24 mouse cellular contexts compared by ENCODE assay signal in the genomic region with DNA sequence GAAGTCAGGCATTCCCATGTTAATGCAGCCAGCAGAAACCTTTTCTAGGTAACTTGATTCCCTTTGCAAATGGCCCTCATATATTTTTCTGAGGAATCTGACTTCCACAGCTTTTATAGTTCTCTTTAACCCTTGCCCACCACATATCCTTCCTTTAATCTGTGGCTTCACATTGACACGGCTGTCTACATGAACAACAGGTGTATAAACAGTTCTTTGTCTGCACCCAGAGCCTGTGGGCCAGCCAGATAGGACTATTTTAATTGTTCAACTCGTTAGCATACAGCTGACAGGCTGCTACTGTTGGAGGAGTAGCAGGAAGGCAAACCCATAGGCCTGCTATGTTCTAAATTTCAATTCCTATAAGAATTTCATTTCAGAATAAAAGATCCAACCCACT.
DNase-seq lines count a peak whose midpoint lies in the region; ATAC-seq and TF ChIP-seq lines count a peak whose summit lies in the region.
"Had no signal": no experiment of that assay in that cellular context is flagged by ENCODE, and none has a peak within 500 bp of the region (broad histone marks: within the 10 kb centered on the region; RNA-seq: fewer than 3 reads in every experiment).

No protein-coding gene starts in this region.

- no peak overlapping the region for H3K4me3 ChIP-seq in hindbrain, embryonic 10.5 days
- H3K4me3 ChIP-seq in hindbrain, embryonic 16.5 days (ENCODE audit: low read length): no peak overlapping the region
- H3K4me3 ChIP-seq in midbrain, embryonic 10.5 days: no peak overlapping the region
- H3K4me3 ChIP-seq in midbrain, embryonic 15.5 days: no peak overlapping the region
- H3K4me3 ChIP-seq in limb, embryonic 14.5 days (replicated peaks; ENCODE audit: low read length): no peak overlapping the region
- H3K4me3 ChIP-seq: embryonic facial prominence, embryonic 15.5 days; forebrain, embryonic 10.5 days; heart, embryonic 13.5 days; layer of hippocampus, adult 2 months; liver, embryonic 12.5 days; lung, embryonic 15.5 days had no signal

- peaks cover 81% of the 10 kb centered on the region for H3K36me3 ChIP-seq in hindbrain, embryonic 10.5 days
- H3K36me3 ChIP-seq in hindbrain, embryonic 16.5 days (ENCODE audit: control insufficient read depth, insufficient read depth, low read length): peaks cover 10% of the 10 kb centered on the region; the same call in 1 of the 2 replicates
- peaks cover 84% of the 10 kb centered on the region for H3K36me3 ChIP-seq in midbrain, embryonic 10.5 days
- no peaks in the 10 kb centered on the region for H3K36me3 ChIP-seq in midbrain, embryonic 15.5 days (replicated peaks)
- peaks cover 42% of the 10 kb centered on the region for H3K36me3 ChIP-seq in limb, embryonic 14.5 days (ENCODE audit: control insufficient read depth, insufficient read depth, low read length)

- H3K9me3 ChIP-seq in hindbrain, embryonic 10.5 days: no peaks in the 10 kb centered on the region
- H3K9me3 ChIP-seq in hindbrain, embryonic 16.5 days (ENCODE audit: control insufficient read depth, low read length): no peaks in the 10 kb centered on the region
- H3K9me3 ChIP-seq in midbrain, embryonic 10.5 days (replicated peaks): no peaks in the 10 kb centered on the region
- no peaks in the 10 kb centered on the region for H3K9me3 ChIP-seq in midbrain, embryonic 15.5 days
- no peaks in the 10 kb centered on the region for H3K9me3 ChIP-seq in limb, embryonic 14.5 days (ENCODE audit: control insufficient read depth, low read length)
- H3K9me3 ChIP-seq: embryonic facial prominence, embryonic 15.5 days; forebrain, embryonic 10.5 days; heart, embryonic 13.5 days; liver, embryonic 12.5 days; lung, embryonic 15.5 days had no signal

- no peak for TF ChIP-seq POLR2A in limb, embryonic 14.5 days (IDR thresholded peaks at IDR 0.05; ENCODE audit: borderline replicate concordance, extremely low read depth, insufficient read depth, insufficient read length)

- no peak overlapping the region for H3K4me2 ChIP-seq in hindbrain, embryonic 16.5 days (ENCODE audit: low read length)
- no peak overlapping the region for H3K4me2 ChIP-seq in midbrain, embryonic 15.5 days
- no peak overlapping the region for H3K4me2 ChIP-seq in limb, embryonic 14.5 days (replicated peaks; ENCODE audit: low read depth, low read length, severe bottlenecking)
- H3K4me2 ChIP-seq: embryonic facial prominence, embryonic 15.5 days; heart, embryonic 13.5 days; liver, embryonic 12.5 days; lung, embryonic 15.5 days had no signal

- no peak for ATAC-seq in hindbrain, embryonic 16.5 days
- no peak for ATAC-seq in midbrain, embryonic 15.5 days (replicated peaks)
- ATAC-seq in limb, embryonic 14.5 days (ENCODE audit: low FRiP score, low read depth): peak; percentile 62
- ATAC-seq: hindbrain, postnatal 0 days; intestine, postnatal 0 days; liver, embryonic 12.5 days had no signal

- no peak for DNase-seq in hindbrain, embryonic 10.5 days (ENCODE audit: low spot score)
- DNase-seq in midbrain, embryonic 10.5 days (ENCODE audit: low spot score): no peak
- DNase-seq in ZHBTc4 (ENCODE audit: low read depth, low spot score): peak; percentile 8
- no peak for DNase-seq in limb, embryonic 14.5 days (ENCODE audit: low spot score)
- DNase-seq in right cerebral cortex, postnatal 36 days (ENCODE audit: low spot score in 2 of 2): no peak
- DNase-seq in thymus, postnatal 0 days (ENCODE audit: low spot score): no peak
- DNase-seq: adrenal gland, postnatal 10 days; B cell, adult 2 months; cerebellum, adult 9-11 months; gastrocnemius, postnatal 14 days; heart, adult 18-20 months; kidney, postnatal 14 days; layer of hippocampus, postnatal 36 days; thymus, postnatal 36 days had no signal

- H3K27ac ChIP-seq in hindbrain, embryonic 10.5 days: 0 out of 2 replicates have a peak overlapping the region, but pooled peaks have one; percentile 16
- H3K27ac ChIP-seq in hindbrain, embryonic 16.5 days (ENCODE audit: low read depth, low read length): no peak overlapping the region
- H3K27ac ChIP-seq in midbrain, embryonic 10.5 days (replicated peaks): 0 out of 2 replicates have a peak overlapping the region, but pooled peaks have one; percentile 6
- H3K27ac ChIP-seq in midbrain, embryonic 15.5 days: no peak overlapping the region
- no peak overlapping the region for H3K27ac ChIP-seq in limb, embryonic 14.5 days (replicated peaks; ENCODE audit: low read depth, low read length)
- H3K27ac ChIP-seq: embryonic facial prominence, embryonic 15.5 days; forebrain, embryonic 10.5 days; heart, embryonic 13.5 days; hindbrain, postnatal 0 days; layer of hippocampus, adult 2 months; liver, embryonic 12.5 days; lung, embryonic 15.5 days had no signal

- WGBS in hindbrain, embryonic 10.5 days: 57% methylated on average over 2 of the region's 2 CpGs
- 29% methylated on average over 2 of the region's 2 CpGs for WGBS in hindbrain, embryonic 16.5 days
- WGBS in midbrain, embryonic 10.5 days: 57% methylated on average over 2 of the region's 2 CpGs
- WGBS in midbrain, embryonic 15.5 days: 15% methylated on average over 2 of the region's 2 CpGs
- WGBS in limb, embryonic 14.5 days: 14% methylated on average over 2 of the region's 2 CpGs

- no peaks in the 10 kb centered on the region for H3K27me3 ChIP-seq in hindbrain, embryonic 10.5 days (ENCODE audit: insufficient read depth, poor library complexity, severe bottlenecking)
- H3K27me3 ChIP-seq in hindbrain, embryonic 16.5 days (replicated peaks; ENCODE audit: control insufficient read depth, insufficient read depth, low read length): no peaks in the 10 kb centered on the region
- no peaks in the 10 kb centered on the region for H3K27me3 ChIP-seq in midbrain, embryonic 10.5 days (ENCODE audit: low read depth, poor library complexity, severe bottlenecking)
- no peaks in the 10 kb centered on the region for H3K27me3 ChIP-seq in midbrain, embryonic 15.5 days (replicated peaks)
- H3K27me3 ChIP-seq in limb, embryonic 14.5 days (ENCODE audit: control insufficient read depth, insufficient read depth, low read length): no peaks in the 10 kb centered on the region
- H3K27me3 ChIP-seq: embryonic facial prominence, embryonic 15.5 days; heart, embryonic 13.5 days; liver, embryonic 12.5 days; lung, embryonic 15.5 days had no signal

- peaks cover 9% of the 10 kb centered on the region; the same call in 1 of the 2 replicates for H3K4me1 ChIP-seq in hindbrain, embryonic 10.5 days (replicated peaks)
- H3K4me1 ChIP-seq in hindbrain, embryonic 16.5 days (ENCODE audit: control insufficient read depth, insufficient read depth, low read depth, low read length): no peaks in the 10 kb centered on the region
- peaks cover 9% of the 10 kb centered on the region for H3K4me1 ChIP-seq in midbrain, embryonic 10.5 days
- H3K4me1 ChIP-seq in midbrain, embryonic 15.5 days: 0 out of 2 replicates have a peak, but pooled peaks cover 2% of the 10 kb centered on the region
- 0 out of 2 replicates have a peak, but pooled peaks cover 3% of the 10 kb centered on the region for H3K4me1 ChIP-seq in limb, embryonic 14.5 days (ENCODE audit: control insufficient read depth, insufficient read depth, low read length)
- H3K4me1 ChIP-seq: embryonic facial prominence, embryonic 15.5 days; liver, embryonic 12.5 days; lung, embryonic 15.5 days had no signal

- H3K9ac ChIP-seq in hindbrain, embryonic 16.5 days (ENCODE audit: low read depth, low read length): no peak overlapping the region
- no peak overlapping the region for H3K9ac ChIP-seq in midbrain, embryonic 15.5 days
- no peak overlapping the region for H3K9ac ChIP-seq in limb, embryonic 14.5 days (ENCODE audit: low read depth, low read length, severe bottlenecking)
- H3K9ac ChIP-seq: embryonic facial prominence, embryonic 15.5 days; heart, embryonic 13.5 days; liver, embryonic 12.5 days; lung, embryonic 15.5 days had no signal

Comparison
In these comparisons a context has a peak if more than half of its experiments do, and no peak if none do; other contexts are left out.
1. H3K27ac ChIP-seq: peak in hindbrain, embryonic 10.5 days (single experiment) and midbrain, embryonic 10.5 days (single experiment); none in hindbrain, embryonic 16.5 days (single experiment), midbrain, embryonic 15.5 days (single experiment) and limb, embryonic 14.5 days (single experiment).